Mouse (Mus musculus): Measurements from ENCODE around the gene Trim3.

Trim3 gene

DNA sequence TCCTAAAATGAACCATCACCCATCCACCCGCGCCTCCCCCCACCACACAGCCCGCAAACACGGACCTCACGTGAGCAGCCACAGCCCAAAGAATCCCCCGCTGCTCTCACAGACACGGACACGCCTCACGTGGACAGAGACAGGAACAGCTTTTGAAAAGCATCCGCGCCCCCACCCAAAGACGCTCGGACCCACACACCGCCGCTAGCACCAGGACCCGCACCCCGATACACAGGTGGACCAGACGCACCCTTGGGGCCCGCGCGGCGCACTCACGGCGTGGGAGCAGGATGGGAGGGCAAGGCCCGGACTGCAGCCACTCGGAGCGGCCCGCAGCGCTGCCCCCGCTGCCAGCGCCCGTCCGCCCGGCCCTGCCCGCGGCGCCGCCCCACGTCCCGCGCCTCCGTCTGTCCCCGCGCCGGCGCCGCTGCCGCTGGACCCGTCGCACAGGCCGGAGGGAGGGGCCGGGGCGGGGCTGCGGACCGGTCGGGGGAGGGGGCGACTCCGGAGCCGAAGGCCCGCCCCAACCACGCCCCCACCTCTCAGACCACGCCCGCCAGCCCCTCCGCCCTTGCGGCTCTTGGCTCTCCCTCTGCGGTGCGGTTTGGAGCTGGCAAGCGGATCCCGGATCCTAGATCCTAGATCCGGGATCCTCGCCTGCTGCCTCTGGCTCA lies at the start of gene Trim3:
Trim3 (minus strand) TSS at position 445 of the 674 bp plus-strand sequence.
- peak; percentile 94 to 95 for DNase-seq

DNA sequence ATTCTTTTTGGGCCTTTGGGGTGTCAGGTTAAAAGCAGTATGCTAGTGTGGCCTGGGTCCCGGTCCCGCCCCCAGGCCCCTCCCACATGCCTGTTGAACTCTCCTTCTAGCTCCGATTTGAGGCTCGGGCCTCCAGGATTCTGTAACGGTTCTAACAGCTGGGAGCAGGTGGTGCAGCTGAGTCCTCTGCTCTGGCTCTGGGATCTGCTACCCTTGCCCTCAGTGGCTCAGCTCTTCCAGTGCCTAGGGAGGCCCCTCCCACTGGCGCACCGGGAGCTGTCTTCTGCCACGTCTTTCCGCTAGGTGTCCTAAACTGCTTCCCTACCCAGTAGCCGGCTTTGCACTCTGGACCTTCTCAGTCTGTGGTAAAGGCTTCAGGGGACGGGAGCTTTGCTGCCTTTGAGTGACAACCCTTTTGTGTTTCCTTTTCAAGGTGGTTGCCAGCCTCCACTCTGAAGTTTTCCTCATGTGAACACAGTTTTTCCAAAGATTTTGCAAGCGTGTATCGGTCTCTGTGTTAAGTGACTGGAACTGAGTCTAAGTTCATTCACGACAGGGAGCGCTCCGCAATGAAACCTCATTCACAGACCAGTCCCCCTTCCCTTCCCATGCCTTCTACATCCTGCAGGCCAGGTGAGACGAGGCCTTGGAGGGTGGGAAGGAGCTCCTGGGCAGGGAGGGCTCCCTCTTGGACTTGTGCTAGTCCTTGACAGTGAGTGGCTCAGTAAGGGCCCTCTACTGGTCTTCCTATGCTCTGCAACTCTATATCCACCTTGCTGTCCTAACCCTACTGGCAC lies 17.5 kb upstream of the Trim3 start, which contains the start of gene Dnhd1:
Dnhd1 (plus strand) TSS at position 189 of the 797 bp plus-strand sequence.
- DNase-seq = peak; percentile 70 to 81

DNA sequence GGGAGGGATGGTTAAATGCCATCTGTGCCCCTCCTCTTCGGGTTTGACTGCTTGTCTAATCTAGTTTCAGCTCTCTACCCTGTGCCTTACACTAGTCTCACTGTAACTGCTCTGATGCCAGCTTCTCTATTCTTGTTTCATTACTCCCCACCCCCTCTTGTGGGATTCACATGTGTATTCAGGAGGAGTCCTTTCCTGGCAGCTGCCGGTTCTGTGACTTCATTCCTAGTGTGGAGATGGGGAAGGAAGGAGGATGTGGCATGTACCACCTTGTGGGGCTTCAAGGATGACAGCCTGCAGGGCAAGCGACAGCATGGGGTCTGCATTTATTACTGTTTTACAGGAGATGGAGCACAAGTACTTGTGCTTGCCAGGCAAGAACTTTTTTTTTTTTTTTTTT lies 8.6 kb upstream of the Trim3 start:
- DNase-seq = no peak

DNA sequence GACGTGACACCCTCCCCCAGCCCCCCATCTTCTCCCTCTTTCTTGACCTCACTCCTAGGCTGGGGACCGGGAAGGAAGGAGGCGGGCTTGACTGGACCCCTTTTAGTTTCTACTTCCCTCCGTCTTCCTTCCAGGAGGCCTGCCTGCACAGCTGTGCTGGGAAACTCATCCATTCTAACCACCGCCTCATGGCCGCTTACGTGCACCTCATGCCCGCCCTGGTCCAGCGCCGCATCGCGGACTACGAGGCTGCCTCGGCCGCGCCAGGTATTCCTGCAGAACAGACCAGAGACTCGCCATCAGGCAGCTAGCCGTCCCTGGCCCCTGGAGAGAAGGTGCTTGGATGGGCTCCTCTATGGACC lies 7.5 kb upstream of the Trim3 start:
- peak in 1 of 2 experiments; percentile 51 for DNase-seq

DNA sequence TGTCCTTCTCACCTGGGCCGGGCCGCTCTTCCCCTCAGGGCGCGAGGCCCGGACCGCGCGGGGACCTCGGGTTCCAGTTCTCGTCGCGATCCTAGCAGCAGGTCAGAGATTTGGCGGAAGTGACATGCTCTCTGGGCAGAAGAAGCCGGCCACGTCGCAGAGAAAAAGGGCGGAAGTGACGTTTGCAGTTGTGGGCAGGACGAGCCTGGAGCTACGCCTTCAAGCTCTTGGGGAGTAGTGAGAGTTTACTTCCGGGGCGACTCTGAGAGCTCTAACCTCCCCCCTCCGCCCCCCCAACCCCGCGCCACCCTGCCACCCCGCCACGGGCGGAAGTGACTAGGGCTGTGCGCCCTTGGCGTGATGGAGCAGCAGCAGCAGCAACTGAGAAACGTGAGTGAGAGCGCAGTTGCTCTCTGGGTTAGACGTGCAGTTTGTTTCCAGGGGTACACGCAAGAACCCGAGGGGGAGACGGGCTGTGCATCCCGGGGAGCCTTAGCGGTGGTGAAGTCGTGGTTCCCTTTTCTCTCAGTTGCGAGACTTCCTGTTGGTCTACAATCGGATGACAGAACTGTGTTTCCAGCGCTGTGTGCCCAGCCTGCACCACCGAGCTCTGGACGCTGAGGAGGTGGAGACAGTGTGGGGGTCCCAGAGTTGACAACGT lies 7.0 kb upstream of the Trim3 start, which contains the start of the genes Arfip2 and Gm45799:
Arfip2 (minus strand) TSS at position 184 of the 661 bp plus-strand sequence.
Gm45799 (plus strand) TSS at position 320 of the 661 bp plus-strand sequence.
- peak; percentile 95 to 99 for DNase-seq

DNA sequence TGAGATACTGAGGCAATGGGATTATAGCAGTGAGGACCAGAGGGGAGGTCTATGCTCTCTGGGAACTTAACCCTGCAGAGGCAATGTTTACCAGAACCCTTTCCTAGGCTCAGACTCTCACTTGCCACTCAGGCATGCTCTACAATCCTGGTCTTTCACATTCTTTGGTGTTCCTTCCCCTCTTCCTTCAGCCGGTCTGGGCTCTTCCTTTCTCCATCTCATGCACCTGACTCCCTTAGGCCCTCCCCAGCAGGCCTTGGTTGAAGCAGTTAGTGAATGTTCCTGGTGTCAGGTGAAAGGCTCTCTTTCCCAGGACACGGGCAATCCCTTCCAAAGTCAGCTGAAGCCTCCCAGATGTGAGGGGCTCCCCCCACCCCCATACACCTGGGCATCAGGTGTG lies 6.4 kb upstream of the Trim3 start, which contains the start of gene Timm10b:
Timm10b (plus strand) TSS at position 301 of the 400 bp plus-strand sequence.
- no peak for DNase-seq

DNA sequence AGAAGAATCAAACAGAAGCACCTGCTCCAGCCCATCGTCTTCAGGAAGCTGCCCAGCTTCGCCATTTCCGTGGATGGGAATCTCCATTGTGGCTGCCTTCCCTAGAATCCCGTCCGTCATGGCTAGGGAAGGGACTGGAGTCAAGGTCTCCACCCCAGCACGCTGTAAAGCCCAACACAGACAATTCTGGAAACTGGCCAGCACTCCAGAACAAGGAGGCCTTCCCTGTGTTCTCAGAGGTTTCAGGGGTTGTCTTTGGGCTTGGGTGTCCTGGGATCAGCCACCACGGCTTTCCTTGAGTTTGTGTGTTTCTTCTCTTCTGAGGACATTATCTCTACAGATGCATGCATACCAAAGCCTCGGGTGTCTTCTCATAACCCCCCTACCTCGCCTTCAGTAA lies 5.9 kb upstream of the Trim3 start:
- no peak for DNase-seq

DNA sequence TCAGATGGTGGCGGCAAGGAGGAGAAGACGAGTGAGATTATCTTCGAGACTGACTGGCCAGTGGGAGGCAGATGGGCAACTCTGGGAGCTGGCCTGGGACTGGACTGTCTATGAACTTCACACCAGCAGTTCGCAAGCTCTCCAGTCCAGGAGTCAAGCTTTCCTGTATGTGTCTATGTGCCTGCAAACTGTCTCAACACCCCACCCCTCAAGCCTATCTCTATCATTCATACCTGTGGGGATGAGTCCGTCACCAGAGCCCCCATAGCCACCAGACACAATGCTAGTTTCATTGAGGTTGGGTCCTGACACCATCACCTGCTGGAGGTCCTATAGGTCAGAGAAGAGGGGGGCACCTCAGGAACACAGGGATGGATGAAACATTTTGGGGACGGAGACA lies 5.4 kb upstream of the Trim3 start:
- DNase-seq = no peak

DNA sequence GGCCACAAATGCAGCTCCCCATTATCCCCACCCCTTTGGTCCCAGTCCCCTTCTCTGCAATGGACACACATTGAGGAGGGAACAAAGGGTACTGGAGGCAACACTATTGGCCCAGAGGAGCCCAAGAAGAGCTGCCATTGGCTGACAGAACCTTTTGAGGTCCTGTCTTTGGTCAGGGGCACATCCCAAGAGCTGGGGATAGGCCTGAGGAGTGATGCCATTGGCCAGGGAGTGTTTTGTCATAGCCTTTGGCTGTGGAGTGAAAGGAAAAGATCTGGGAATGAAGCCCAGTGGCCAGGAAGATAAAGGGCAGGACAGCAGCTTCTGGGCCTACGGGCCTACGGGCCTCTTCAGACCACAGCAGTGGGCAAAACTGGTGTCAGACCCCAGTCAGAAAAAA lies 2.4 kb upstream of the Trim3 start:
- no peak for DNase-seq

DNA sequence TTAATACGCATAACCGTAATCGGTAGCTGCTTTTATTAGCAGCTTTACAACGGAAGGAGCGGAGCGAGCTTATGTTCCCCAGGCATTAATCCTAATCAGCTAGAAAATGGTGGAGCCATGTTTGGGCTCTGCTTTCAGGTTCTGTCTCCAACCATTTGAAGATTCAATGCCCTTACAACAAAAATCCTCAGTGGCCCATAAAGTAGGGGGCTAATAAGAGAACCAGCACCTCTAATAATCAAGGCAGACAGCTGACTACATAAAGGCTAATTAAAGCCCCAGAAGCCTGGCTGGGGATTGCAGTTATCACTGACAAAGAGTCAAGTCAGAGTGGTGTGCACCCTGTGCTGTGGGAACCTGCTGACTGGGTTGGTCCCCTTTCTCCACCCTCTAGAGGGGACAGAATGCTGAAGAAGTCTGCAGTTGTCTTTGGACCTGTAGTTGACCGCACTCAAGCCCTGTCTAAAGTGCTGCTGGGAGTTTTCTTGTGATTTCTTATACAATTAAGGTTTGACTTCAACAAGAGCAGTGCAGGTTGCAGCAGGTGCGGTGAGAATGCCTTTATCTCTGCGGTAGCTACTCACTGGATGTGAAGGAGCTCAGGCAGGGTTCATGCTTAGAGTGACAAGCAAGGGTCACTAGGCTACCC lies 1.0 kb upstream of the Trim3 start:
- DNase-seq = no peak

DNA sequence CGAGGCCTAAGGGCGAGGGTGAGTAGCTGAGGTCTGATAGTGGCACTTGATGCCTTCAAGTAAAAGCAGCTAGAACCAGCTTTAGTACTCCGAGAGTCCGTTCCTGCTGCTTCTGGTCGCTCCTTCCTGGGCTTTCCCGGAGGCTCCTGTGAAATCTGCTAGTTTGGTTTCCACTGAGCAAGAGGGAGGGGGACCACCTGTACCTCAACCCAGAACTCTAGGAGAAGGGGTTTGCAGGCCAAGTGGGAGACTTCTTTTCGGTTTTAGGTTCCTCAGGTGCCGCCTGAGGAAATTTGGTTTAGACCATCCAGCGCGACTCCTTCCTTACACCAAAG lies 397 bp upstream of the Trim3 start:
- no peak for DNase-seq

DNA sequence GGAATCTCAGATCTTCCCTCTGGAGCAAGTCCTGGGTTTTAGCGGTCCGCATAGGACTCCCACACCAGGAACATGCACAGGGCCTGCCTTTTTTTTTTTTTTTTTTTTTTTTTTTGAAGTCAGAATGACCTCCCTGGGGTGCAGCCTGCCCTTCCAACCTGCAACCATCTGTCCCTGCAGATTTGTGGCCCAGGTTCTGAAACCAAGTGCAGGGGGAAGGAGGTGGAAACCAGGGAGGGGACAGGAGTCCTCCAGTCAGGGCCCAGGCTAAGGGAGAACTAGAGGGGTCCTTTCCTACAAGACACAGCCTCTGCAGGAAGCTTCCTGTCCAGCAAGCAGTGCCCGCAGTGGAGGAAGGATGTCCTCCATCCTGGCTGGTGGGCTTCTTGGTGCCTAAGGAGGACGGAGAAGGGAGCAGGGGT lies 809 bp downstream of the Trim3 start:
- peak; percentile 77 to 85 for DNase-seq

DNA sequence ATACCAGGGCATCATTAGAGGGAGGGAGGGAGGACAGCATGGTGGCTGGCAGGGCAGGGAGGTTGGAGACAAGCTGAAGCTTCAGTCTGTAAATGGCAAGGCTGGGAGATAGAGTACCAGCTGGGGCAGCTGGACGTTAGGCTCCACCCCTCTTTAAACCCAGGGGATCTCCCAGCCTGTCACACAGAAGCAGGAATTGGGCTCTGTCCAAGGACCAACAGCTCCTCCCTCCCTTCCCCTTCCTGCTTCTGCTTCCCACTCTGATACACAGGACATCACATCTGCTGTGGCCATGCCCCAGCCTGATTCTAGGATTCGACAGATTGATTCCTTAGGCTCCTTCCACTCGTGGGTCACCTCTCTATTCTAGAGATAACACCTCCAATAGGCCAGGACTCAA lies 4.7 kb downstream of the Trim3 start:
- DNase-seq = peak in 1 of 2 experiments; percentile 49

DNA sequence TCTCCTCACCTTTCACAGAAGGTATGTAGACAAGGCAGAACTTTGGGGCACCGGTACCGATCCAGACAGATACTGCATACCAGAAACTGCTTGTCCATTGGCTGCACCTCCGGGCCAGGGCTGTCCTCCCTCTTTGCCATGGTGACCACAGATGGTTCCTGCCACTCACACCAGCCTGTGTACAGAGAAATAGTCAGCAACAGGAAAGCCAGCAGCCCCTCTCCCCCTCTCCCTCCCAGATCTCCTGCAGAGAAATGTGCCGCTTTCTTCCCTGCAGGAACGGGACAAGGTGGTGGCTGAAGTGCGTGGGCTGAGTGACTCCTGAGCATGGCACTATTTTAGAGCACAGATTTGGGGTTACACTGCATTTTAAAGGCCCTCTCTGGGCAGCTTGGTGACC lies 8.0 kb downstream of the Trim3 start:
- DNase-seq = peak; percentile 74 to 85

DNA sequence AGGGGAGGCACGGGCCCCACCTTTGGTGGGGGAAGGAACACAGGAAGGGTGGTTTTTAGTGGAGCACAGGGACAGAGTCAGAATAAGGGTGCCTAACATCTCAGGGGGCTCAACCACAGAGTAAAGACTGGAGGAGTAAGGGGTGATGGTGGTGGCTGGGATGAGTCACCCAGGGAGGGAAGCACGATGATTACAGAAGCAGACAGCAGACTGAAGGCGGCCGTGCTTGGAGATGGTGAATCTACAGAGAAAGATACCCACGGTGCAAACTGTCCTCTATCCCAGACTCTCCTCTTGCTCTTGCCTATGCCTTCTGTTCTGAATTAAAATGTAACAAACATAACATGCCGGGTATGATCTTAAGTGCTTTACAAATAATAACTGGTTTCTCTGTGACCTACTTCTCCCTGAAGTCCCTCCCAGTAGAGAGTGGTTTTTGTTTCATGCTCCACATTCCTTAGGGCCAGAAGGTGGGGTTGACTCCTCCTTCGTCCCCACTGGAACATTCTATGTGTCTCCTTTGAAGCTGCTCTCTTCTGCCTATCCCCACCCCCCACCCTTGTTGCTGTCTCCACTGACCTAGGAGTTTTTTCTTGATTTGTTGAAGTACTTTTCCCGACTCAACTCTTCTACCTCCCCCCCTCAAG lies 11.6 kb downstream of the Trim3 start:
- no peak for DNase-seq

DNA sequence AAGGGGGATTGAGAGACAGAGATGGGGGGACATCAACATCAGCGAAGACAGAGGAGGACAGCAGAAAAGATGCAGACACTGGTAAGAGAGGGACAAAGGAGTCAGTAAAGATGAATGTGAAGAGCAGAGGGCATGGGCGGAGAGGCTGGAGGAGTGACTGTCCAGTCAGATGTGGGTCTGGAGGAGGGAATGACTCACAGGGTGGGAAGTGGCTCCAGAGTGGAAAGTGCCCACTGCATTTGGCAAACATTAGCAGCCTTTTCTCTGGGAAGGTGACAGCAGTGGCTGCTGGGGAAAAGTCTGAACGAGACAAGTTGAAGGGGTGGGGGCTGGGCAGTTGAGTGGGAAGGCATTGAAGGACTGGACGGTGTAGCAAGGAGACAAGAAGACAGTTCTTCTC lies 12.3 kb downstream of the Trim3 start:
- DNase-seq = no peak

DNA sequence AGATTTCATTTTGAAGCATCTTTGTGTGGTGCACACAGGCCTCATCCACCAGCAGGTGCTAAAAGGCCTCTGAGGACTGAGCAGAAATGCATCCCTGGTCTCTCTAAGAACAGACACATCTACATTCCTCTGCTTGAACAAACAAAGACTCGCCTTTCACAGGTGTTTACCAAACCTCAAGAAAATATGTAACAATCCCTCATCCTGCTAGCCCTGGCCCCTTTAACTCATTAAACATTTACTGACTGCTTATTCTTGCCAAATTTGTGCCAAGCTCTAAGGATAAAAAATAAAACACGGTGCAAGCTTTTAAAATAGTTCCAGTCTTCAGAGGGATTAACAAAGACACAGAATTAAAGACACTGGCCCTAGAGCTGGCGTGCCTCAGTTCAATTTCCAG lies 13.7 kb downstream of the Trim3 start:
- DNase-seq = no peak

DNA sequence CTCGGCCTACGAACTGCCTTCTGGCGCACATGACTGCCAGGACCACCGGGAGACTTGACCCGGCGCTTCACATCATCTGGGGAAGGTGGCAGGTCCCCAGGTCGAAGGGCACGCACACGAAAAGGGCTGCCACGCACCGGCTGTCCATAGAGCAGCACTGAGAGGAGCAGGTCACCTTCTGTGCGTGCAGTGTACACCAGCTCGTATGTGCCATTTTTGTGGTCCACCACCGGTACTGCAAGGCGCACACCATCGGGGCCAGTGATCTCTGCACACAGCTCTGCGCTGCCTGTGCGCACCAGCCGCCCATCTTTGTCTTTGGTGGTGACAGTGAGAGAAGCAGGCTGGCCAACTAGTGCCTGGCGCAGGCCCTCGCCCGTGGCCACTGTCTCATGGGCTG lies 15.6 kb downstream of the Trim3 start:
- no peak for DNase-seq

DNA sequence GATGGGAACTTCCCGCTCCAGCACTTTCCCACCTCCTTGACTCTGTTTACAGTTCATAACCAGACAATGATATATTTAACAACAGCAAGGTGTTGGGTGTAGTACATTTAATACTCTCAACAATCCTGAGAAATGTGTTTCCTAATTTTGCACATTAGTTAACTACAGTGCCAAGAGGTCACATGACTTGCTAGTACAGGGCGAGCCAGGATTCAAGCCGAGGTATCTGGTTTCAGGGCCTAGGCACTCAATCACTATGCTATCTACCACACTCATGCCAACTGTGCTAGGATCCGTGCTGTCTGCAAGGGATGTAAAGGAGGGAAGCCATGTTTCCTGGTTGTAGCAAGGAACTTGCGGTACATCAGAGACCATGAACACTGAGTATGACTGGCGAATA lies 16.8 kb downstream of the Trim3 start:
- DNase-seq = no peak

DNA sequence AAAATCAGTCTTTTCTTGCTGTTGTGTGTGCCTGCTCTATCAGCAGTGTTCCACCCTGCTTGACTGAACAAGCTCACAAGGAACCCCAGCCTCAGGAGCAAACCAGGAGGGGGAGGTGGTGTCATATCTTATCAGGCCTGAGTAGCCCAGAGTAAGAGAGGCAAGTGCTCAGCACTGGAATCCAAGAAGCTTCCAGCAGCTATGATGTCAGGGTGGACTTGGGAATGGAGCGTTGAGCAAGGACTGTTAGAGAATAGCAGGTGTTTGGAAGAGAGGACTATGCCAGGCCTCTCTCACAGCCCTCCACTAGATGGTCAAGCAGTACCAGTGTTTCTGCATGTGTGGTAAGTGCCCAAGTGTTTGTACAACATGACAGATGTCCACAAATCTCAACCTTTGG lies 17.7 kb downstream of the Trim3 start:
- DNase-seq = no peak

DNA sequence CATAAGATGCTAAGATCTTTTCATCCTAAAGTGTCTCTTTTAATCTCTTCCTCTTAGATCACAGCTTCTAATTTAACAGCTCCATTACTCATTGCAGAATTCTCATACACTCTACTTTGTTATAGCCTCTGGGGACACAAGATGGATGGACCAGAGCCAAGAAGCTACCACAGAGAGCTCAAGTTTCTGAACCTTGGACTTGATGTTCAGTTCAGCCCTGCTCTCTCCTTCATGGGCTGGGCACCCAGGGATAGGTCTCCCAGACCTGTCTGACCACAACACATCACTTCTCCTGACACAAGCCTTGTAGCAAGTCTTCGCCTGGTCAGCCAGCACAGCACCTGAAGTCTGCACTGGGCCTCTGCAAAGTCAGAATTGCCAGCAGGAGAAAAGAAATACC lies 19.0 kb downstream of the Trim3 start:
- no peak for DNase-seq

DNA sequence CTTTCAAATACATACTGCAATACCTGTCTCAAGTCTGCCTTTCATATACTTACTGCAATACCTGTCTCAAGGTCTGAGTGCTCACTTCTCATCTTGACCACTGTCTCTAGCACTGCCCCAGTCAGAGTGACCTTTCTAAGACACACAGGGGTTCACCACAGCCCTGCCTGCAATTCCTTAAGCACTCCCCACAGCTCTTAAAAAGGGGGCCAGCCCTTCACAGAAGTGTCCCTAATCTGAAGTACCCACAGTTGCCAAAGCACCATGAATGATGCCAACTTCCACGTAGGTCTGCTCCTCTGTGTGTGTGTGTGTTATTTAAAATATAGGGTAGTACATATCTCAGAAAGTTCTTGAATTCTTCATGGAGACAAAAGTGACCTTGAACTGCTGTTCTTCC lies 21.6 kb downstream of the Trim3 start:
- DNase-seq = no peak

DNA sequence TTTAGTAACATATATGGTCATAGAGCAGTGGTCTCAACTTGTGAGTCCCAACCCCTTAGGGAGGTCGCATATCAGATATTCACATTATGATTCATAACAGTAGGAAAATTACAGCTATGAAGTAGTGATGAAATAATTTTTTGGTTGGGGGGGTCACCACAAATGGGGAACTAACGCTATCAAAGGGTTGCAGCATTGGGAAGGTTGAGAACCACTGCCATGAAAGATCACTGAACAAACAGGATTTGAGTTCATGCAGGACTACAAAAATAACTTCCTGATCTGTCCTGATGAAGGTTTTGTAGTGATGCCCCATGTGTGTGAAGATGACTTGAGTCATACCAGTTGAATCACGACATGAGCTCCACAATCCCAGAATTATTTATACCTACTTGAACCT lies 24.9 kb downstream of the Trim3 start:
- DNase-seq = no peak

All from cerebellum, adult 18-20 months (tissue).